Mouse (Mus musculus) bone marrow macrophage, adult 2 months (primary cell): ENCODE measurements at regions not wholly inside any gene's neighbourhood (a gene's known extent, or its start where the extent isn't known, plus 50 kb on each side); places are given as distances from the start of the nearest gene placed in this dataset.

Experiments used
- H3K27ac ChIP-seq: 2 replicates; pipeline ENCODE4 v1.5.1; 2012; ENCODE audit warnings: low read depth, low read length; ENCODE audit not compliant: insufficient read depth
- H3K4me1 ChIP-seq: 2 replicates; pipeline ENCODE4 v1.6.1; 2012; ENCODE audit warnings: low read length; ENCODE audit not compliant: control insufficient read depth, insufficient read depth
- H3K4me3 ChIP-seq: 2 replicates; pipeline ENCODE4 v1.5.1; 2012; ENCODE audit warnings: mild to moderate bottlenecking, low read length, moderate library complexity; ENCODE audit not compliant: insufficient read depth
- CTCF ChIP-seq: IDR thresholded peaks from 2 replicates; pipeline ENCODE4 v1.5.1; 2012; ENCODE audit warnings: low read depth, mild to moderate bottlenecking, low read length, moderate library complexity
- POLR2A ChIP-seq: IDR thresholded peaks from 2 replicates; pipeline ENCODE4 v1.6.1; 2012; ENCODE audit warnings: mild to moderate bottlenecking, low read depth, low read length, borderline replicate concordance

DNA sequence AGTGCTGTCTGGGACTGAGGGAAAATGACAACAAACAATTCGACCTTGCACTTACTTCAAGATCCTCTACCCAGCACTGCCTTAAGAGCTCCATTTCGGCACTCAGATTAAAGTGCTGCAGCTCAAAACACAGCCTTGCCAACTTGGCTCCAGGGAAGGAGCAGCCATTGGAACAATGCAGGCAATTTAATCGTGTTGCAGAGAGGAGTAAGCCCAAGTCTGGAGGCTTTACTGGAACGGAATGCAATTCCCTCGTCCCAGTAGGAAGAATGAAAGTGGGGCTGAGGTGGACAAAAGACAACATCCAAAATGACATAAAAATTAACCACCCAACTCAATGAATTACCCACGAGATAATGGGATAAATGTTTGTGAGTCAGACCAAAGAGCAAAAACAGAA lies 273.0 kb downstream of the Hace1 start:
- Histone ChIP-seq H3K4me3 (no peak overlapping the region), H3K4me1 (no peaks in the 10 kb centered on the region), H3K27ac (no peak overlapping the region)
- TF ChIP-seq POLR2A, result no peak
- TF ChIP-seq CTCF, result no peak

DNA sequence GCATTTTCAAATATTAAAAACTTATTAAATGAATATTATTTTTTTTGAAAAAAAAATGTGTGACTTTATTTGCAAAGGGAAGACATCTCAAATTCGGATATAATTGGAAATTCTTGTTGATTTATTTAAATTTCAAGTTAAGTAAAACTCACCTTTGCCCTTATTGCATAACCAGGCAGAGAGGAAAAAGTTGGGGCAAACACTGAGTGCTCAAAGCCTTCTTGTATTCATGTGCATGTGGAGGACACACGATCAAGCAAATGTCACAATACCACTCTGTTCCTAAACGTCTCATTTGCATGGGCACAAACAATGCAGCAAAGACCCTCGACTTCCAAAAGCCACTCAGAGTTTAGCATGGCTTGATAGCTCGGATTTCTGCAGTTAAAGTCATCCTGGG lies 275.1 kb downstream of the Hace1 start:
- TF ChIP-seq CTCF, result no peak
- TF ChIP-seq POLR2A, result no peak
- no peak overlapping the region for H3K27ac ChIP-seq
- H3K4me3 ChIP-seq, result no peak overlapping the region
- no peaks in the 10 kb centered on the region for H3K4me1 ChIP-seq

DNA sequence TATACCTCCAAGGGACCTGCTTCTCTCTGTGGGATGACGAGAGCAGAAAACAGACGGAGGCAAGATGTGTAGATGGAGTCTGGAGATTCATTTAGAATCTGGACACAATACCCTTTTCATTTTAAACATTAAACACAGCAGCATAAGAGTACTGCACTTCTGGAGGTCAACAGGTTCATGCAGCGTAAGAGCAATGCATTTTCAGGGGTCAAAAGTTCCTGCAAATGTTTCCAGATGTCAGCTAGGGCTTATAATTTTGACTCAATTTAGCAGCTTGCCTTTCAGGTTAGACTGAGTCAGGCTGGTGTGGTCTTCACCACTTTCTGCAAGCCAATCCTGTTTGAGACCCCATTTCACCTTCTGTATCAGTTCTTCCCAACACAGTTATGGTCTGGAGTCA lies 277.9 kb downstream of the Hace1 start:
- H3K27ac ChIP-seq, result no peak overlapping the region
- H3K4me3 ChIP-seq, result no peak overlapping the region
- no peak for TF ChIP-seq CTCF
- no peaks in the 10 kb centered on the region for H3K4me1 ChIP-seq

DNA sequence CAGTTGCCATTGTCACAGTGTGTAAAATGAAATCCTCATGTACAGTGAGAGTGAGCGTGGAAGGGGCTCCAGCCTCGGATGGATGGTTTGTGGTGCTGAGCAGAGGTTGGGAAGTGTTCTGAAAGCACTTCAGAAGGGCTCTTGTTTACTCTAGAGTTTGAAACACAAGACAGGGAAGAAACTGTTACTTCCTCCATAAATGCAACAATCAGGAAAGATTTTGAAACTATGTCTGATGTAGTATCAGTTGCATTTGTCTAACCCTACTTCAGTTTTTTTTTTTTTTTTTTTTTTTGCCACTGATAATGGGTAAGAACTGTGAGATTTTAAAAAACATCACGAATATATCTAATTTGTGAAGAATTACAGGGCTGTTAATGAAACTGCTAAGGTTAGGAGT lies 281.5 kb downstream of the Hace1 start:
- Histone ChIP-seq H3K4me3 (no peak overlapping the region), H3K27ac (no peak overlapping the region), H3K4me1 (no peaks in the 10 kb centered on the region)
- no peak for TF ChIP-seq CTCF
- no peak for TF ChIP-seq POLR2A

DNA sequence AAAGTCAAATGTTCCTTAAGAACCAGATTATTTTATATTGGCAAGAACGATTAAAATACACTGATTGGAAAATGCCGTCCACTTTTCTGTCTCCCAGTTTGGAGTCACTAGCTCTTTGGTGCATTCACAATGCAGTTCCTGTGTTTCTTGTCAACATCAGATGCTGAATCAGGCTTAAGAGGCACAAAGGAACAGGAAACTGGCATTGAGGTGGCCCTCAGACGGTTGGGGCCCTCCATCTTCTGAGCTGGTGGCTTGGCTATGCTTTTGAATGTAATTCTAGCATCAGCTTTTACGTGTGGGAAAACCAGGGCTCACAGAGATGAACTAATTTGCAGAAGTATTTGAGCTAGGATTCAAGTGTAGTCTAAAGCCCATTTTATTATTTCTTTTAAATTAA lies 282.3 kb downstream of the Hace1 start:
- Histone ChIP-seq H3K4me1 (no peaks in the 10 kb centered on the region), H3K27ac (no peak overlapping the region), H3K4me3 (no peak overlapping the region)
- no peak for TF ChIP-seq CTCF
- no peak for TF ChIP-seq POLR2A

- TF ChIP-seq POLR2A (no peak), CTCF (no peak)
- no peak overlapping the region for H3K4me3 ChIP-seq
- H3K4me1 ChIP-seq, result no peaks in the 10 kb centered on the region
- H3K27ac ChIP-seq, result no peak overlapping the region
Observed at GRCm38 (mm10) chr10:45860696-45861095, 283.1 kb downstream of the Hace1 start.

DNA sequence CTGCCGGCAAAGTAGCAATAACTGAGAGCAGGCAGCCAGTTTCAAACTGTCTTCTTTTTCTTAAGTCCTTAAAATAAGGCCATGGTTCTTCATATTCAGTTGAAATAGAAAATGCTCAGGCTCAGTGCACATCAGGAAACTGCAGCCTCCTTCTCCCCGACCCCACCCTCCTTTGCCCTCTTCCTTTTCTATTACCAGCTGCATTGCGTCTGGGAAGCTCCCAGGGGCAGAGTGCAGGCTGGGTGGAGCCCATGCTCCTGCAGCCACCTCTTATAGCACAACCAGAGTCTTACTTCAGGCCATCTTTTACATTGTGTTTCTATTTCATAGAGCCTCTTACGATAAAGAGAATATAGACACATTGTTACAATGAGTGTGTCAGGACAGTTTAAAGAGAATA lies 288.2 kb downstream of the Hace1 start:
- Histone ChIP-seq H3K27ac (no peak overlapping the region), H3K4me3 (no peak overlapping the region), H3K4me1 (no peaks in the 10 kb centered on the region)
- no peak for TF ChIP-seq CTCF
- TF ChIP-seq POLR2A, result no peak

DNA sequence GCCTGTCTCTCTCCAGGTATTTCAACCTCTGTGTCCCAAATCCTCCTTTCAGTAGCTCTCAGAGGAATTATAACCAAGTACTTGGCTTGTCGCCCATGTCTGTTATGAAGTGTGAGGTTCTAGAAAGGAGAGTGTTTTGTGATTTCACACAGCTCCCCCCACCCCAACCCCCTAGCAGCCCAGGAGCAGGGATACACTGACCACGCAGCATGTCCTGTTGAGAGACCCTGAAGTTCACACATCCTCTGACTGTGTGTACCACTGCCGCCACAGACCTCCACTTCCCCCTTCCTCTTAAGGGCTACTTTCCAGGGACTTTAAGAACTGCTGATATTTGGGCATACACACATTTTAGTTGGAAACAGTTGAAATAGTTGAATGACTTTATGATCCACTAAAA lies 289.2 kb downstream of the Hace1 start:
- TF ChIP-seq CTCF (no peak), POLR2A (no peak)

DNA sequence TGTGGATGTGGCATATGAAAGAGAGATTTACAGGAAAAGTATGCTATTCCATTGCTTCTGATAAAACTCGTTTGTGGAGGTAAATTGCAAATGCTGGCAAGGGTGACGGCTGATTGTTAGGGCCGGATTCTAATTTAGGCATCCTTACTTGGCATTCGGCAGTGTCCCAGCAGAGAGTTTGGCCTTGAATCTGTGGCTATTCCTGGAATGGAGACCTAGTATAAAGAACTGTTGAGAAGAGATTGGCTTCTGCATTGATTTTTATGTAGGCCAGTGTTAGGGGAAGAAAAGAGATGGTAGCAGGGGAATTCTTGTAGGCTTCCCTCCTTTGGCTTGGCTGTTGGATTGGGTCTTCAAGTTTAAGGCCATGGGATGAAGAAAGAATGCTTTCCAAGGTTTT lies 293.4 kb downstream of the Hace1 start:
- no peak overlapping the region for H3K27ac ChIP-seq
- TF ChIP-seq CTCF (no peak), POLR2A (no peak)
- H3K4me1 ChIP-seq, result no peaks in the 10 kb centered on the region
- no peak overlapping the region for H3K4me3 ChIP-seq

More for the DNA sequence above, 289.2 kb downstream of the Hace1 start:
- Histone ChIP-seq H3K27ac (no peak overlapping the region), H3K4me3 (no peak overlapping the region), H3K4me1 (no peaks in the 10 kb centered on the region)

DNA sequence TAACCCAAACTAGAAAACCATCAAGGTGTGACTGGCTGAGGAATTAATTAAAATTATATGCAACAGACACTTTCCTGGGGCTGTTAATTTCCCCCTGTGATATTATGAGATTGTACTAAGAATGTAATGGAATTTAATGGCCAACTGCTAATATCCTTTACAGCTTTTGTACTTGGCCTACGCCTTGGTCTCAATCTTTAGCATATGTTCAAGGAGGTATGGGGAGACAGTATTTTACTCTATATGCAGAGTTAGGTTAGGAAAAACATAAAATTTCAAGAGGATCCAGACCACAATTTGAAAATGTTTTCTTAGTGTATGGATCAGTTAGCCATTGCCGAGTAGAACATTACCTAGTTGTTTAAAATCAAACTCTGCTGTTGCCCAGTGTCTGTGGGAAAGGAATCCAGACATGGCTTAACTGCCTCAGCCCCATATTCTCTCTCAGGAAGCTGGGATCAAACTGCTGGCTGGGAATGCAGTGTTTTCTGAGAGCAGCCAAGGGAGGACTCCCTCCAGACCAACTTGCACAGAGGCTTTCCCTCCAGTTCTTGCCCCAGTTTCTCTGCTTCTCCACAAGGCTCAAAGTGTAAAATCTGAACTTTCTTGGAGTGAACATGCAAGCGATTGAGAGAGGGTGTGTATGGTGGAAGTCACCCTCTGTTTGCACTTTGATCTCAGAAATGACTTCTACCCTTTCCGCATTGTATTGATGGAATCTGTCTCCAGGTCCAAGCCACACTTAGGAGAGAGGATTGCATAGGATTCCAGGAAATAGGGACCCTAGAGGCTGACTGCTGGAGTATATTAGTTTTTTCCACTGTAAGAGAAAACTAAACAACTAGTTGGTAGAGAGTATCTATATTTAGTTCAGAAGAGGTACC lies 294.6 kb downstream of the Hace1 start:
- TF ChIP-seq CTCF (no peak), POLR2A (no peak)
- H3K4me1 ChIP-seq, result no peaks in the 10 kb centered on the region
- no peak overlapping the region for H3K27ac ChIP-seq
- H3K4me3 ChIP-seq, result no peak overlapping the region
